Mouse (Mus musculus) CD8-positive naive resting alpha-beta T cell, adult 2 months (primary cell): ENCODE results near the gene Tlcd2.

Experiments used
- DNase-seq, 2 experiments: peaks; one replicate each; pipeline ENCODE4 v3.0.0; 2022; ENCODE audit warnings: low read depth in 2 of 2, low spot score in 2 of 2

Tlcd2 gene

DNA sequence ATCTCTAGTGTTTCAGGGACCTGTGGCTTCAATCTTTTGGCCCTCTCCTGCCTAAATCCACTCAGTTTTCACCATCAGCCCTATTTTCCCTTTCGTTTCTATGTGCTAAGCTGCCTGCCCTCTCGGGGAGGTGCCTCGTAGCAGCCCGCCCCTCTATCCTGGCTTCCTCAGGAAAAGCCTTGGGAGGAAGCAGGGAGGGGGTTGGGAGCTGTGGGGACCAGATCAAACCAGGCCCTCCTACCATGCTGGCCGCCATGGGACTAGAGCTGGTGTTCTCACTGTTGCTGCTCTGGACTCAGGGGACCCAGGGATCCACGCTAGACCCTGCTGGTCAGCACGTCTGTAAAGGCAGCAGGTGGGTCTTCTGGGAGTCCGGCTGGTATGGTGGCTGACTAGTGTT lies 51.8 kb downstream of the Tlcd2 start, which contains the start of gene Scarf1:
Gene Scarf1, plus strand, starts transcription at position 205 of the 400 bp plus-strand sequence.
- no peak for DNase-seq

DNA sequence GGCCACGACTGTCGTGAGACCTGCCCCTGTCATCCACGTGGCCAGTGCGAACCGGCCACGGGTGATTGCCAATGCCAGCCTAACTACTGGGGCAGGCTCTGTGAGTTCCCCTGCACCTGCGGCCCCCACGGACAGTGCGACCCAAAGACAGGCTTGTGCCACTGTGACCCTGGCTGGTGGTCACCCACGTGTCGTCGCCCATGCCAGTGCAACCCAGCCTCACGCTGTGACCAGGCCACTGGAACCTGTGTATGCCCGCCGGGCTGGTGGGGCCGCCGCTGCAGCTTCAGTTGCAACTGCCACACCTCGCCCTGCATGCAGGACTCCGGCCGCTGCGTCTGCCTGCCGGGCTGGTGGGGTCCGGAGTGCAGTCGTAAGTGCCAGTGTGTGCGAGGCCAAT lies 53.7 kb downstream of the Tlcd2 start:
- no peak for DNase-seq

DNA sequence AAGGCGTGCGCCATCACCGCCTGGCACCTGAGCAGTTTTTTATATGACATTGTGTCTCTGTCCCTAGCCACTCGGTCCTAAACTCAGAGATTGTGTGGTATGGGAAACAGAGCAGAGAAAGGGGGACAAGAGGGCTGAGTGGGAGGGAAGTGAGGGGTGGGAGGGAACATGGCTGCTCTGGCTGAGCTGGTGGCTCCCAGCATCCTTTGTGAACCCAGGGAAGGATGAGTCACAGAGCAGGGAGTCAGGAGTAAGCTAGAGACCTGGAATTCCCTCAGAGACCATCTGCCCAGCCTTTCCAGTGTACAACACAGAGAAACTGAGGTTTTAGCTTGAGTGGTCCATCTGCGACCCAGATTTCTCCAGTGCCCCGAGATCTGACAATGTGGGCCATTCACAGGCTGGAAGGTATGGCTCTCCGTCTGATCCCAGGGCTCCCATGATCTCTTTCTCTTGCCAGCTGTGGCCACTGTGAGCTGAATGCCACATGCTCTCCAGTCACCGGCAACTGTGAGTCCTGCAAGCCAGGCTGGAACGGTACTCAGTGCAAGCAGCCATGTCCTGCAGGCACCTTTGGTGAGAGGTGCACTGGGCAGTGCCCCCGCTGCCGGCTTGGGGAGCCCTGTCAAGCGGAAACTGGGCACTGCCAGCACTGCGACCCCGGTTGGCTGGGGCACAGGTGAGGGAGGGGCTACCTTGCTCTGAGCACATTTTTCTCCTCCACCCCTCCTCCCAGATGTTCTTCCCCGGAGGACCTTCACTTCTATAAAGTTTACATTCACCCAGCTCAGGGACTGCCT lies 58.5 kb downstream of the Tlcd2 start:
- no peak for DNase-seq
